Mouse (Mus musculus): Measurements from ENCODE around the gene Adh1.

The Adh1 gene

DNA sequence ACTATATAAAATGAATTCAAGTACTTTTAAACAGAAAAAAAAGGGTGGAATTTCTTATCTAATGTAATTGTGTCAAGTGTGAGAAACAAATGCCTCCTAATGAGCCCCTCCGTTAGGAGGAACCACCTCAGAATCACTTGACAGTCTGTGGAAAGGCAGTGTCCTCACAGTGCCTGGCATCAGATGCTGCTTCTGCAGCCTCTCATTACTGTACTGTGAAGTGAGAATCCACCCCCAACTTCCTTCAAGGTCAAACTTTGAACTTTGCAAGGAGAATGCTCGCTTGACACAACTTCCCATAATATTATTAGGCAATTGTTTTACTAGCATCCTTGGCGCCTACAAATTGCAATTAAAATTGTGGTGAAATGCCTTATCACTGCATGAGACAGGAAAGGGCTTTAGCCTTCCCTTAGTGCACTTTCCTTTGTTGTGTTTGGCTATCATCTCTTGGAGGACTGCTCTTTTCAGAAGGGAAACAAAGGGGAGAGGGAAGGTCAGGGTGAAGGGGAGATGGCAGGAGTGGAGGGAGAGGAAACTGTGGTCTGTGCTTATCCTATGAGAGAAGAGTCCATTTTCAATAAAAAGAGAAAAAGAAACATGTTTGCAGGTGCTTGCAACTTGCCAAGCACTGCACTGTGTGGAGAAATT is 75.4 kb downstream of the Adh1 start:
- in situ Hi-C loops (cut with MboI, MseI) = no loop called here

Measured in T-helper 17 cell (primary cell).